Mouse (Mus musculus): ENCODE measurements around the gene Slc22a19.
"Not testable (repeated sequence)": the region's sequence is repeated elsewhere in the genome, so short reads cannot be mapped to it uniquely, and the experiment has no call there.

Slc22a19 gene

GRCm38 (mm10) chr19:7711148-7711547 is at the start of gene Slc22a19:
TSS of gene Slc22a19 (minus strand) at chr19:7711310.
- no peak for DNase-seq (ENCODE audit: extremely low spot score, low read depth, low spot score)

GRCm38 (mm10) chr19:7753371-7753770 is 42.3 kb upstream of the Slc22a19 start:
- not testable (repeated sequence) for DNase-seq (ENCODE audit: extremely low spot score, low read depth, low spot score)

GRCm38 (mm10) chr19:7729543-7729942 is 18.4 kb upstream of the Slc22a19 start:
- no peak for DNase-seq (ENCODE audit: extremely low spot score, low read depth, low spot score)

- not testable (repeated sequence) for DNase-seq (ENCODE audit: extremely low spot score, low read depth, low spot score)
Measured at GRCm38 (mm10) chr19:7693104-7693503, 18.0 kb downstream of the Slc22a19 start.

- no peak for DNase-seq (ENCODE audit: extremely low spot score, low read depth, low spot score)
Measured at GRCm38 (mm10) chr19:7691259-7691658, 19.9 kb downstream of the Slc22a19 start.

DNA sequence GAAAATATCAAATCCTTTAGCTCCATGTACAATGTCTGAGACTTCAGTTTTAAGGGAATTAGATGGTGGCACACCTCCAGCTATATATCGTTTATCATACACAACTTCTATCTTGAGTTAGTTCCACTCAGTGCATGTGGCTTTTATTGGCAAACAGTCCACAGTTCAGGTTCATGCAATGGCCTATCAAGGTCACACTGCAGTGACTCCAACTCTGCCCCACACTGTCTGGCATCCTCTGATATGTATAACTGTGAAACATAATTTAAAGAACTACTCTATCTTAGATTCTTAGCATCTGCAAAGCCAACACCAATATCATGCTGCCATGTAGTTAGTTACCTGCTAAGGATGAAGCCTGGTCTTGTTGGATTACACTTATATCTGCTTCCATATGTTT is 23.1 kb downstream of the Slc22a19 start:
- DNase-seq (ENCODE audit: extremely low spot score, low read depth, low spot score), result no peak

GRCm38 (mm10) chr19:7672033-7672432 is 39.1 kb downstream of the Slc22a19 start:
- DNase-seq (ENCODE audit: extremely low spot score, low read depth, low spot score), result no peak

GRCm38 (mm10) chr19:7648913-7649666 is 62.0 kb downstream of the Slc22a19 start:
- DNase-seq (ENCODE audit: extremely low spot score, low read depth, low spot score), result no peak

DNA sequence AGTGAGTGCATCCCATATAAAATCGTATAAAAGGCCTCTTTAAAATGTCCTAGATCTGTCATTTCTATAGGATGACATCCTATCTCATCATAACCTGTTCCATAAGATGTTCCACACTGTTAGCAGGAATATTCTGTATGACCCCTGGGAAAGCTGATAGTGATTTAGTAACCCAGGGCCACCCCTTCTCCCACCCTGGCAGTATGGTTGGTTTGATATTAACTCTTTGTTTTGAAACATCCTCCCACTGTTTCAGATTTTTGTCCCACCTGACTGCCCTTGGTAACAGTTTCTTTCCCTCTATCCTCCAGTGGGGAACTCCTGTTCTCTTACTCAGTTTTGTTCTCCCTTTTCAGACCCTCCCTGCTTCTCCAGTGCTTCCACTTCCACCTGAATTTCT is 77.3 kb downstream of the Slc22a19 start:
- no peak for DNase-seq (ENCODE audit: extremely low spot score, low read depth, low spot score)

DNA sequence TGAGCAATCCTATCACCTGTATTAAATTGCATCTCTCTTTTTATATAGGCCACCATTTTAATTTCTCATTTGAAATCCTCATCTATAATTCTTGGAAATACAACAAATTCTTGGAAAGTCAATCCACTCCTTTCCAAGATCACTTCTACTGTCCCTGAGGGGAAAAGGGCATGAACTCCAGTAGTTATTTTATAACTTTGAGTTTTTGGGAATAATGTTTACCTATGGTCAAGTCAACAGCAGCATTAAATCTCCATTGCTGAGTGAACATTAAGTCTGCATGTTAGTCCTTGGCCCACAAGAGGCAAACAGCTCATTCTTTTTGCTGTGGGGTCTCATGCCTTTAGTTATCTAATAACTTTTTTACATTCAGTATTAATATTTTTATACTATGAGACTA is 78.1 kb downstream of the Slc22a19 start:
- no peak for DNase-seq (ENCODE audit: extremely low spot score, low read depth, low spot score)

Data from hindlimb bud, embryonic 11.5 days (tissue).